Mouse (Mus musculus) bone marrow macrophage, adult 2 months (primary cell): ENCODE data around the gene Saa1.

Experiments
- CTCF ChIP-seq: IDR thresholded peaks from 2 replicates; pipeline ENCODE4 v1.5.1; 2012; ENCODE audit warnings: low read depth, mild to moderate bottlenecking, low read length, moderate library complexity
- POLR2A ChIP-seq: IDR thresholded peaks from 2 replicates; pipeline ENCODE4 v1.6.1; 2012; ENCODE audit warnings: mild to moderate bottlenecking, low read depth, low read length, borderline replicate concordance

DNA sequence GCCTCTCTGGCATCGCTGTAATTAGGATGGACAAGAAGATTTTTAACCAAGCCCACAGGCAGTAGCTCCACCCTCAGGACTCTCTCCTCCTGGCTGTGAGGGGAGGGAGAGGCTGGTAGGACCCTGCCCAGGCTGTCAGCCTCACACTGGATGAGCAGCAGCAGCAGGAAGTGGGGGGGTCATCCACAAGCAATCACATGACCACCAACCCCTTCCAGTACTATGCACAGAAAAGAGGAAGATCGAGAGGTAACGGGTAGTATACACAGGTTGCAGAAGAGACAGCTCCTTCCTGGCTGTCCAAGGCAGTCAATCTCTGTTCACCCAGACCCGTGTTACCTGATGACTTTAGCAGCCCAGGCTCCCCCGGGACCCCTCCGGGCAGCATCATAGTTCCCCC, 30.5 kb downstream of the Saa1 start:
- TF ChIP-seq CTCF = no peak
- TF ChIP-seq POLR2A = no peak
